Mouse (Mus musculus): ENCODE measurements around the gene Baiap2.
A peak's percentile ranks its signal among the peaks of the same experiment; 100 is the strongest.

Gene Baiap2

DNA sequence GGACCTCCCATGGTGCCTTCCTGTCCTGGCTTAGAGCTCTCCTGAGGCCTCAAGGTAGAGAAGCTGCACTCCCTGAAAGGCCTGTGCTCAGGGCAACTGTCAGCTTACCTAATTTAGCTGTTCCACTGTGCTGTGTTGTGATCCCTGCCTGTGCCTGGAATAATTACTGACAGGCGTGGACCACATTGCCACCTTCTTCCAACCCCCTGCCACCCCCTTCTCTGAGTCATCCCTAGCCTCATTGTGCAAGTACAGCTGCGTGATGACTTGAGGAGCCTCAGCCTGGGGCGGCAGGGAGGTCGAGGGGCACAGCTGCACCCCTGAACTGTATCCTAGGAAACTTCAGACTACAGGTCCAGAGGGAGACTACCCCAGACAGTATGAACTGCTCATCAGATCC, 5.7 kb downstream of the Baiap2 start:
- DNase-seq: no peak

DNA sequence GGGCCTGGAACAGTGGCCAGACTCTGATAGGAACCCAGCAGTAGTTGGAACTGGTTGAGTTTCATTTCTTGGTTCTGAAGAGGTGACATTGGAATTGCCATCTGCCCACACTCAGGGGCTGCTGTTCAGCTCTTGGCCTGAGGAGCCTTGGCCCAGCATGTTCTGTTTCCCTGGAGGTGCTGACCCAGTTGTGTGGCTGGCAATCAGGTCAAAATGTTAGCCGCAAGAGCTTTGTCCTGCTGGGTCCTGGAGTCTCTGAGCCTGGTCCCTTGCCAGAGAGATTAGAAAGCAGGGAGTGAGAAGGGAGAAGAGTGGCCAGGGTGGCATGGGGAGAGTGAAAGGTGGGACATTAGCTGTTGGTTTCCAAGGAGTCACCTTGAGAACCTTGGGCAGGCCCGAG, 6.2 kb downstream of the Baiap2 start:
- no peak for DNase-seq

DNA sequence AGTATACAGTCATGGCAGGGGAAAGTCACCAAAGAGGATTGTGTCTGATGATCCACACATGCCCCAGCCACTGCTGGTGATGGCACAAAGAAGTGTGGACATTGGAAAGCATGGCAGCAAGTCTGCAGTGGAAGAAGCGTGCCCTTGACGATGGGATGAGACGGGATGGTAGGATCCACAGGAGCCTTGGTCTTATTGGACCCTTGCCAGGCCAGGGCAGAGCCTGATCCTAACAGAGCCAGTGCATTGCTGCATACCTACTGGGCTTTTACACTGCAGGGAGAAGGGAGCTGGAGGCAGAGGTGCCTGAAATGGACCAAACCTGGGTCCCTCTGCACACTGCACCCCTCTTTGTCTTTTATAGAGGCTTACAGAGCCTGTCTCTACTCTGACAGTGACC, 8.0 kb downstream of the Baiap2 start:
- DNase-seq: no peak

GRCm38 (mm10) chr11:119951326-119951725, 8.8 kb downstream of the Baiap2 start:
- DNase-seq: no peak

DNA sequence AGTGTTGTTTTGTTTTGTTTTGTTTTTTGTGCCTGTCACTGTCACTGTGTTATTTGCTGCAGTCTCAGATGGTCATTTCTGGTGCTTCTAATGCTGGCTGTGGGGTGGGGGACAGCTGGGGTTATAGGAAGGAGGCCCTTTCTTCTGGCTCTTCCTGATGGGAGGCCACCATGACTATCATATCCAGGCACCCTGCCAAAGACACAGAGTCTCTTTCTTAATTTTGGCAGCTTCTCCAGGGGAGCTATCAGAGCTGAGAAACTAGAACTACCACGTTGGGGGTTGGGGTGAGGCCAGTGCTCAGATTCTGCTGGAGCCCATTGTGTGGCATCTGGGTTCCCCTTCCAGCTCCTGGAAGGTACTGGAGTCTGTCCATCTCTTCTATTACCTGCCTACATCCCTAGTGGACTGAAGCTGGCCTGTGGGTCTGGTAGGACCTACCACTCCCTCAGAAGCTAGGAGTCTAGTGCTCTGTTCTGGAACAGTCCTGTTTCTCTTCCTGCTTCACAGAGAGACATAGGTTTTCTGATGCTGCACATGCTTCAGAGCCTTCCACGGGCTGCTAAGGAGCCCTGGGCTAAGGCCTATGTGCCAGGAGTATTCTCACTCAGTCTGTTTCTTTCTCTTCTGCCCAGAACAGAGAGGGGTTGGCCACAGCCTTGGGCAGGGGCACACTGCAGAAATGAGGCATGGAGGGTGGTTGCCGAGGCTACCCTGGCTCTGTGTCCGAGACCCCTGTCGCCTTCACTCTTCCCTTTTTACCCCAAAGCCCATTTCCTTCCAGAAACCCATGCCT, 10.1 kb downstream of the Baiap2 start:
- peak; percentile 80 for DNase-seq

- DNase-seq: no peak
These were observed 11.7 kb downstream of the Baiap2 start for GRCm38 (mm10) chr11:119954233-119954632.

GRCm38 (mm10) chr11:119954749-119955337, 12.3 kb downstream of the Baiap2 start:
- no peak for DNase-seq

- no peak for DNase-seq
These were observed 12.9 kb downstream of the Baiap2 start for GRCm38 (mm10) chr11:119955432-119955831.

GRCm38 (mm10) chr11:119956590-119956989, 14.0 kb downstream of the Baiap2 start:
- DNase-seq: no peak

GRCm38 (mm10) chr11:119958856-119959255, 16.3 kb downstream of the Baiap2 start:
- peak; percentile 45 for DNase-seq

DNA sequence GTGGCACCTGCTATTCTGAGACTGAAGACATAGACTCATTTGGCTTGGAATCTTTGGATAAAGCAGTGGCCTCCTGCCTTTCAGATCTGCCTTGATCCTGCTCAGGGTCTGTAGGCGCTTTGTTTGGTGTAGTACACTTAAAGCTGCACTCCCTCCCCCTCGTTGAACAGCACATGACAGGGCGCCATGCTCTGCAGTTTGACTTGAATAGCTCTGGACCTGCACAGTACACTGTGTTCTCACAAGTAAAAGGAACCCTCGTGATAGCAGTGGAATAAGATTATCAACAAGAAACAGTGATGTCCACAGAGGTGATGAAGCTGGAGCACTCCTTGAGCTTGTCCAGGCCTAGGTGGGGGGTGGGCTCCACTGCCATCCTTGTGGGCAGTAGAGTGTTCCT, 17.2 kb downstream of the Baiap2 start:
- DNase-seq: no peak

GRCm38 (mm10) chr11:119960671-119961070, 18.1 kb downstream of the Baiap2 start:
- no peak for DNase-seq

DNA sequence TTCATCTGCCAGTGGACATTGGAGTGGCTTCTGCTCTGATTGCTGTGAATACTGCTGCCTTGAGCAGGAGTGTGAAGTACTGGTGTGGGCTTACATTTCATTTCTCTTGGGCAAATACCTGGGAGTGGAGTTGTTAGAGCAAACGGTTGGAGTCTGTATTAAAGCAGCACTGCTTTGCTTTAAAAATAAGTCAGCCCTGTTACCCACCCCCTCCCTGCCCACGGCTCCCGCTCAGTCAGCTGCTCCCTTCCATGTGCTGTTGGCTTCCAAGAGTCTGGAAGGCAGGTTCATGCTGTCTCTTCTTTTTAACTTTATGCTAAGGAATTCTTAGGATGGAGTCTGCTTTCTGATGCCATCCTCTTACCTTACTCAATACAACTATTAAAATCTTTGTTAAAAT, 18.9 kb downstream of the Baiap2 start:
- no peak for DNase-seq

DNA sequence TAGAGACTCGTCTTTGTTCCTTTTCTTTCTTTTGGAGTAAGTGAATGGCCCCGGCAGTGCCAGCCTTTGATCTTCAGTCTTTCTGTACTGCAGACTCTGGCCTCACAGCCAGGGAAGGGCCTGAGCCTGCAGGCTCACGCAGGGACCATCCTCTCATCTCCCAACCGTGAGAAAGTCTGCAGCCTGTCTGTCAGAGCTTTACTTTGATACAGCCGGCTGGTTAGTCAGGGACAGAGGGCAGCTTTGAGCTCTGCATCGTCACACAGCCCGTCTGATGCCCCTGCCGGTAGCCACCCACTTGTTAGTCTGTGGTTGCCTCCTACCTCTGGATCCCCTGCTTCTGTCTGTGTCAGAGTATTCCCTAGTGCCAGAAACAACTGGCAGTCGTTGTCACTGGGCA, 22.5 kb downstream of the Baiap2 start:
- no peak for DNase-seq

GRCm38 (mm10) chr11:119966294-119966693, 23.7 kb downstream of the Baiap2 start:
- no peak for DNase-seq

GRCm38 (mm10) chr11:119967401-119967800, 24.8 kb downstream of the Baiap2 start:
- no peak for DNase-seq

GRCm38 (mm10) chr11:119967892-119968291, 25.3 kb downstream of the Baiap2 start:
- no peak for DNase-seq

GRCm38 (mm10) chr11:119970021-119970851, 27.7 kb downstream of the Baiap2 start:
- DNase-seq: no peak

DNA sequence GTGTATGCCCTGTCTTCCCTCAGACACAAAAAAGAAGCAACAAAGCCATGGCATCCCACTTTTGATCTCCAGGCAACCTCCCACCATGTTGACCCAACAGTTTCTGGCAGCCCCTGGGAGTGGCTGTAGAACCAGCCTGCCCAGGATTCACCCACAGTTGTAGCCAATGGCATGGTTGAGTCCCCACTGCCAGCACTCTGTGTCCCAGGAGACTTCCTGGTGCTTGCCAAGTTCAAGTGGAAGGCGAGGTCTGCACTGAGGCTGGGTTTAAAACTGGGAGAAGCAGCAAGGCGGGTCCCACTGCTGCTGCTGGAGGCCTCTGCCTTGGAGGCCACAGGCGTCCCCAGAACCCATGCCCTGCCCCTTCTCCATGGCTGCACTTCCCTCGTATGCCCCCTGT, 31.2 kb downstream of the Baiap2 start:
- DNase-seq: no peak

DNA sequence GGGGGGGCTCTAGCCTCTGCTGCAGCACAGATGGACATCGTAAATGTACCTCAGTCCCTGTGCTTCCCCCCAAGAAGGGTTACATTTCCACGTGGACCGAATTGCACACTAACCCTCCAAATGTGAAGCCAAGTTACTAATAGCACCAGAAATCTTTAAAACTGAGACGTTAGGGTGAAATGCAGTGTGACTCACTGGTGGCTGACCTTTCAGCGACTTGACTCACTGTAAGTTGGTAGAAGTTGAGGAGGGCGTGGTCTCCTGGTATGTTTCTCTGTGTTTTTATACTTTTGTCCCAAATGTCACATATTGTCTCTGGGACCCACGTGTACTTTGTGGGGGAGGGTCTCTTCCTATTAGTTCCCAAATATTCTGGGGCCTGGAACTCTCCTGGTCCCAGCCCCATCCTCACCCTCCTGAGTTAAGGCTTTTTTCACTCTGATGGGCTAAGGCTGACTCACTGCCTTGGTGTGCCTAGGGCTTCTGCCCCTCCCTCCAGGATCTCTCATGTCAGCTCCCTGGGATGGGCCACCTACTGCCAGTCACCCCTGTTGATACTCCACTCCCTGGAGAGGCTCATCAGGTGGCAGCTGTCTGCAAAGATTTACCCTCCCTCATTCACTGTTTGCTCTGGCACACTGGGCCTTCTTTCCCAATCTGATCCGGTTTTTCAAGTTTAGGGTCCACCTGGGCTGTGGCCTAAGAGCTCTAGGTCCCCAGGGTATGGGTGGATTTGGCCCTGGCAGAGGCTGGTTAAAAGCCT, 33.4 kb downstream of the Baiap2 start:
- no peak for DNase-seq

DNA sequence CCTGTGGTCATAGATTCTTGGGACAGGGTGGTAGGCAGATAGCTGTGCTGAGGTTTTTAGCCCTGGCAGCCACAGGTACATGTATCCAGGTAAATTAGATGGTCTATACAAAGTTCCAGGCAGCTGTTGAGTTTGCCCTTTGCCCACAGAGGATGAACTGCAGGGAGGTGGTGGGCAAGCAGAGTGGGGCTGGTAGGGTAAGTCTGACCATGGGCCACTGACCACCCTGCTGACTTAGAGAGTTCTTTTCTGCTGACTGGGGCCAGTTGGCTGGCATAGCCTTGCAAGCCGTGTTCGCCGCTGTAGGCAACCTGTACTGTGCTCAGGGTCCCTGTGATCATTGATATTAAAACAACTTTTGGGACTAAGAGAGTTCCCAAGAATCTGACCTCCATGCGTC, 36.1 kb downstream of the Baiap2 start:
- peak; percentile 48 for DNase-seq

DNA sequence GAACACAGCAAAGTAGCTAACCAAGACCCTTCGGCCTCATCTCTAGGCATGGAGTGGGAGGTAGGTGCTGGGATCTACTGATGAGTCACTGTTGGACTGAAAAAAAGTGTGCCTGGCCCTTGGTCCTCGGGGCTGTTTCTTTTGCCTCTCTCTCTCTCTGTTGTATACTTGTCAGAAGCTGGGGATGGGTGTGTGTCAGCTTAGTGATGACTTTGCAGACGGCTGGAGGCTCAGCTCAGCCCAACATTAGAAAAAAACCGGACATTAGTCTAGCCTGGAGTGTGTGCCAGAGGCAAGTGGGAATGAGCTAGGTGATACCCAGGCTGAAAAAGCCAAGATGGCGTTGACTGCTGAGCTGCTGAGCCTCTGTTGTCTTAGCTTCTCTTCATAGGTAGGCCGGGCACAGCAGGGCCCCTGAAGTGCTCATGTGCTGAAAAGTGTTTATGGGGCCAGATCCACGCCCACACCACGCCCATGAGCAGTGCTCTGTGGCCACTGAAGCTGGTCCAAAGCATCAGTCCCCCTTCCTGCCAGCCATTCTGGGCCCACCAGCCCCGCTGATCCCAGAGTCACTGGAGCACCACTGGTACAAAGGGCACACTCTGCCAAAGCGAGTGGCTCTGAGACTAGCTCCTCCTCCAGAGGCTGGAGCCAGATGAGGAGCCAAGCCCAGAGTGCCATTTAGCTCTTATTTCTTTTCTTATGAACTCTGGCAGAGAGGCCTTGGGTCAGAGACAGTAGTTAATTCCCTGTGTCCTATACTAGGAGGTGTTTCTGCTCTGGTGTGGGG, 37.2 kb downstream of the Baiap2 start:
- DNase-seq: peak; percentile 67

Data from kidney, postnatal 10 days (tissue).